Mouse (Mus musculus) forebrain, embryonic 14.5 days (tissue): ENCODE measurements around the gene Fam72a. TPM values are rescaled to one million over a fixed set of nuclear protein-coding genes. Genes with fewer than 3 reads are reported as not detected.
"Not testable (repeated sequence)": the region's sequence is repeated elsewhere in the genome, so short reads cannot be mapped to it uniquely, and the experiment has no call there.

ENCODE experiments used
- ATAC-seq: fragments of 200-750 bp; cut with Nextera tagmentation; 2 replicates; pipeline ENCODE4 v1.8.0; 2017; ENCODE audit warnings: mild to moderate bottlenecking, moderate library complexity
- DNase-seq: peaks from one replicate; pipeline ENCODE4 v3.0.0-alpha.2; 2015; ENCODE audit warnings: low spot score
- H3K27ac ChIP-seq: fragments of 300-500 bp; sonication (generic); 2 replicates; pipeline ENCODE4 v1.5.1; 2014; ENCODE audit warnings: low read depth, mild to moderate bottlenecking, control low read depth, low read length, moderate library complexity
- H3K27me3 ChIP-seq: fragments of 300-500 bp; sonication (generic); replicated peaks from 2 replicates; pipeline ENCODE4 v1.6.1; 2014; ENCODE audit warnings: low read length, control low read depth, mixed read lengths; ENCODE audit not compliant: control insufficient read depth, insufficient read depth
- H3K36me3 ChIP-seq: fragments of 300-500 bp; sonication (generic); 2 replicates; pipeline ENCODE4 v1.6.1; 2014; ENCODE audit warnings: low read length, control low read depth; ENCODE audit not compliant: control insufficient read depth, insufficient read depth
- H3K4me1 ChIP-seq: fragments of 300-500 bp; sonication (generic); 2 replicates; pipeline ENCODE4 v1.6.1; 2014; ENCODE audit warnings: antibody characterized with exemption, low read length, control low read depth; ENCODE audit not compliant: control insufficient read depth, insufficient read depth
- H3K4me2 ChIP-seq: fragments of 300-500 bp; sonication (generic); 2 replicates; pipeline ENCODE4 v1.6.1; 2014; ENCODE audit warnings: mild to moderate bottlenecking, control low read depth, low read length
- H3K4me3 ChIP-seq: fragments of 300-500 bp; sonication (generic); 2 replicates; pipeline ENCODE4 v1.5.1; 2014; ENCODE audit warnings: low read depth, low read length, control low read depth
- H3K9ac ChIP-seq: fragments of 300-500 bp; sonication (generic); 2 replicates; pipeline ENCODE4 v1.6.1; 2014; ENCODE audit warnings: mild to moderate bottlenecking, low read length, control low read depth, moderate library complexity
- H3K9me3 ChIP-seq: fragments of 300-500 bp; sonication (generic); replicated peaks from 2 replicates; pipeline ENCODE4 v1.6.1; 2016; ENCODE audit warnings: low read length, control low read depth, mixed read lengths; ENCODE audit not compliant: control insufficient read depth
- WGBS: fragments of 180-500 bp; shearing (Covaris S2); extraction: QIAGEN DNeasy Blood & Tissue Kit; methylation state at CpG from one replicate; pipeline ENCODE4 v1.1.7; 2014; 5-methylcytosine and 5-hydroxymethylcytosine counted together
- polyA plus RNA-seq: library from polyadenylated mRNA; unstranded; fragments of >200 nt; fragmentation: Nextera tagmentation; extraction: Ambion mirVana; gene quantifications from 2 replicates; pipeline ENCODE4 v1.2.1, GENCODE M21; 2014

Fam72a gene
- polyA plus RNA-seq, 1 experiment from 2014 or later = 2.7 TPM

- ATAC-seq = no peak
- no peak overlapping the region for H3K4me2 ChIP-seq
- no peaks in the 10 kb centered on the region for H3K4me1 ChIP-seq
Measured at GRCm38 (mm10) chr1:131560500-131560899, 32.8 kb downstream of the Fam72a start.

GRCm38 (mm10) chr1:131562081-131562480 is 34.4 kb downstream of the Fam72a start:
- no peaks in the 10 kb centered on the region for H3K36me3 ChIP-seq
- H3K4me2 ChIP-seq = no peak overlapping the region
- H3K27me3 ChIP-seq = no peaks in the 10 kb centered on the region
- WGBS = 89% methylated on average over 2 of the region's 2 CpGs
- DNase-seq (no peak), ATAC-seq (no peak)
- no peak overlapping the region for H3K27ac ChIP-seq
- no peak overlapping the region for H3K4me3 ChIP-seq
- no peaks in the 10 kb centered on the region for H3K9me3 ChIP-seq
- no peak overlapping the region for H3K9ac ChIP-seq
- H3K4me1 ChIP-seq = no peaks in the 10 kb centered on the region

More at GRCm38 (mm10) chr1:131560500-131560899, 32.8 kb downstream of the Fam72a start:
- Histone ChIP-seq H3K36me3 (no peaks in the 10 kb centered on the region), H3K9me3 (no peaks in the 10 kb centered on the region), H3K27ac (no peak overlapping the region), H3K27me3 (no peaks in the 10 kb centered on the region), H3K4me3 (no peak overlapping the region), H3K9ac (no peak overlapping the region)
- DNase-seq = no peak

- not testable (repeated sequence) for H3K36me3 ChIP-seq, H3K4me3 ChIP-seq, H3K9me3 ChIP-seq, H3K4me1 ChIP-seq, H3K27me3 ChIP-seq, H3K9ac ChIP-seq, H3K27ac ChIP-seq, H3K4me2 ChIP-seq
- ATAC-seq (peak; percentile 52; the same call in 1 of the 2 replicates), DNase-seq (peak; percentile 58)
- 32% methylated on average over 11 of the region's 11 CpGs for WGBS
Measured at GRCm38 (mm10) chr1:131566056-131566455, 38.4 kb downstream of the Fam72a start.

- DNase-seq (no peak), ATAC-seq (no peak)
- Histone ChIP-seq H3K27ac (no peak overlapping the region), H3K4me1 (no peaks in the 10 kb centered on the region), H3K27me3 (no peaks in the 10 kb centered on the region), H3K9me3 (no peaks in the 10 kb centered on the region), H3K4me3 (no peak overlapping the region), H3K4me2 (no peak overlapping the region), H3K36me3 (no peaks in the 10 kb centered on the region), H3K9ac (no peak overlapping the region)
- 92% methylated on average over 6 of the region's 6 CpGs for WGBS
Measured at GRCm38 (mm10) chr1:131569721-131570120, 42.0 kb downstream of the Fam72a start.

GRCm38 (mm10) chr1:131570391-131570790 is 42.7 kb downstream of the Fam72a start:
- H3K27ac ChIP-seq = no peak overlapping the region
- DNase-seq = no peak
- no peaks in the 10 kb centered on the region for H3K4me1 ChIP-seq
- WGBS = 92% methylated on average over 4 of the region's 4 CpGs
- no peak overlapping the region for H3K9ac ChIP-seq
- no peak for ATAC-seq
- H3K4me3 ChIP-seq = no peak overlapping the region
- no peaks in the 10 kb centered on the region for H3K27me3 ChIP-seq
- H3K9me3 ChIP-seq = no peaks in the 10 kb centered on the region
- no peak overlapping the region for H3K4me2 ChIP-seq
- no peaks in the 10 kb centered on the region for H3K36me3 ChIP-seq

GRCm38 (mm10) chr1:131573721-131574120 is 46.0 kb downstream of the Fam72a start:
- Histone ChIP-seq H3K27ac (no peak overlapping the region), H3K4me2 (no peak overlapping the region), H3K36me3 (no peaks in the 10 kb centered on the region), H3K9ac (no peak overlapping the region), H3K9me3 (no peaks in the 10 kb centered on the region), H3K4me3 (no peak overlapping the region), H3K4me1 (no peaks in the 10 kb centered on the region), H3K27me3 (no peaks in the 10 kb centered on the region)
- 97% methylated on average over 14 of the region's 14 CpGs for WGBS
- ATAC-seq (no peak; the same call in 1 of the 2 replicates), DNase-seq (peak; percentile 39)

GRCm38 (mm10) chr1:131578943-131579680 is 51.4 kb downstream of the Fam72a start:
- Histone ChIP-seq H3K27me3 (no peaks in the 10 kb centered on the region), H3K36me3 (no peaks in the 10 kb centered on the region), H3K9me3 (no peaks in the 10 kb centered on the region), H3K4me2 (no peak overlapping the region), H3K4me1 (no peaks in the 10 kb centered on the region), H3K27ac (no peak overlapping the region), H3K9ac (no peak overlapping the region), H3K4me3 (no peak overlapping the region)
- 82% methylated on average over 17 of the region's 17 CpGs for WGBS
- ATAC-seq (no peak), DNase-seq (peak; percentile 17)

- WGBS = 61% methylated on average over 4 of the region's 4 CpGs
- Histone ChIP-seq H3K9ac (no peak overlapping the region), H3K4me1 (no peaks in the 10 kb centered on the region), H3K4me3 (no peak overlapping the region), H3K27ac (no peak overlapping the region), H3K9me3 (no peaks in the 10 kb centered on the region), H3K4me2 (no peak overlapping the region), H3K36me3 (no peaks in the 10 kb centered on the region), H3K27me3 (no peaks in the 10 kb centered on the region)
- ATAC-seq = no peak
- DNase-seq = no peak
Measured at GRCm38 (mm10) chr1:131580389-131580788, 52.7 kb downstream of the Fam72a start.

GRCm38 (mm10) chr1:131583598-131583997 is 55.9 kb downstream of the Fam72a start:
- no peaks in the 10 kb centered on the region for H3K36me3 ChIP-seq
- no peak overlapping the region for H3K27ac ChIP-seq
- no peak overlapping the region for H3K4me2 ChIP-seq
- H3K4me1 ChIP-seq = no peaks in the 10 kb centered on the region
- 91% methylated on average over 3 of the region's 3 CpGs for WGBS
- H3K9me3 ChIP-seq = no peaks in the 10 kb centered on the region
- DNase-seq (no peak), ATAC-seq (no peak)
- H3K27me3 ChIP-seq = no peaks in the 10 kb centered on the region
- H3K9ac ChIP-seq = no peak overlapping the region
- no peak overlapping the region for H3K4me3 ChIP-seq
